Mouse (Mus musculus) midbrain, embryonic 10.5 days (tissue): ENCODE measurements around the gene Med17. TPM values are rescaled to one million over a fixed set of nuclear protein-coding genes. Genes with fewer than 3 reads are reported as not detected.
"Not testable (repeated sequence)": the region's sequence is repeated elsewhere in the genome, so short reads cannot be mapped to it uniquely, and the experiment has no call there.

Experiments
- DNase-seq: peaks from one replicate; pipeline ENCODE4 v3.0.0-alpha.2; 2017; ENCODE audit warnings: low spot score
- H3K27ac ChIP-seq: fragments of 300-500 bp; sonication (generic); replicated peaks from 2 replicates; pipeline ENCODE4 v1.5.1; 2016; ENCODE audit warnings: mild to moderate bottlenecking
- H3K27me3 ChIP-seq: fragments of 300-500 bp; sonication (generic); 2 replicates; pipeline ENCODE4 v1.6.1; 2016; ENCODE audit warnings: low read depth, mild to moderate bottlenecking; ENCODE audit not compliant: poor library complexity, severe bottlenecking
- H3K36me3 ChIP-seq: fragments of 300-500 bp; sonication (generic); 2 replicates; pipeline ENCODE4 v1.6.1; 2016; ENCODE audit warnings: mild to moderate bottlenecking, moderate library complexity
- H3K4me1 ChIP-seq: fragments of 300-500 bp; sonication (generic); 2 replicates; pipeline ENCODE4 v1.6.1; 2016
- H3K4me3 ChIP-seq: fragments of 300-500 bp; sonication (generic); 2 replicates; pipeline ENCODE4 v1.5.1; 2016; ENCODE audit warnings: mild to moderate bottlenecking, moderate library complexity
- H3K9me3 ChIP-seq: fragments of 300-500 bp; sonication (generic); replicated peaks from 2 replicates; pipeline ENCODE4 v1.6.1; 2016; ENCODE audit warnings: mild to moderate bottlenecking
- WGBS: fragments of 180-500 bp; shearing (Covaris S2); methylation state at CpG from one replicate; pipeline ENCODE4 v1.1.7; 2016; 5-methylcytosine and 5-hydroxymethylcytosine counted together
- polyA plus RNA-seq: library from polyadenylated mRNA; unstranded; fragments of >200 nt; fragmentation: Nextera tagmentation; extraction: Ambion mirVana; gene quantifications from 2 replicates; pipeline ENCODE4 v1.2.1, GENCODE M21; 2016

The Med17 gene
- polyA plus RNA-seq, 1 experiment from 2014 or later: 42.4 TPM

- no peaks in the 10 kb centered on the region for H3K9me3 ChIP-seq
- peak within 1 kb of the TSS; percentile 88 for H3K4me3 ChIP-seq
- no peak for DNase-seq
- no peaks in the 10 kb centered on the region for H3K27me3 ChIP-seq
- peak within 1 kb of the TSS; percentile 98 for H3K27ac ChIP-seq
- peaks cover 45% of the 10 kb centered on the region for H3K36me3 ChIP-seq
- H3K4me1 ChIP-seq: peaks cover 35% of the 10 kb centered on the region
- WGBS: under 1% methylated on average over 35 of the region's 35 CpGs
These were observed 26.8 kb upstream of the Med17 start, which contains the start of gene 4931406C07Rik for GRCm38 (mm10) chr9:15306398-15307119. Gene 4931406C07Rik (minus strand): TSS chr9:15306448.

- Histone ChIP-seq H3K4me3 (peak within 1 kb of the TSS; percentile 88), H3K27me3 (no peaks in the 10 kb centered on the region), H3K27ac (peak within 1 kb of the TSS; percentile 98), H3K36me3 (peaks cover 37% of the 10 kb centered on the region), H3K9me3 (no peaks in the 10 kb centered on the region), H3K4me1 (peaks cover 35% of the 10 kb centered on the region)
- WGBS: 14% methylated on average over 45 of the region's 45 CpGs
- DNase-seq: peak; percentile 95
These were observed 26.0 kb upstream of the Med17 start, which contains the start of gene Taf1d for GRCm38 (mm10) chr9:15305503-15306397. Gene Taf1d (plus strand): TSS chr9:15306214.

- DNase-seq: no peak
- Histone ChIP-seq H3K27me3 (no peaks in the 10 kb centered on the region), H3K9me3 (no peaks in the 10 kb centered on the region), H3K36me3 (peaks cover 8% of the 10 kb centered on the region), H3K27ac (no peak overlapping the region), H3K4me3 (no peak overlapping the region), H3K4me1 (peaks cover 17% of the 10 kb centered on the region)
- 76% methylated on average over 2 of the region's 2 CpGs for WGBS
These were observed 23.1 kb upstream of the Med17 start for GRCm38 (mm10) chr9:15302881-15303280.

- not testable (repeated sequence) for H3K9me3 ChIP-seq, H3K27ac ChIP-seq, H3K4me3 ChIP-seq, DNase-seq, H3K27me3 ChIP-seq, H3K4me1 ChIP-seq, H3K36me3 ChIP-seq
- WGBS: 82% methylated on average over 6 of the region's 6 CpGs
These were observed 22.3 kb upstream of the Med17 start for GRCm38 (mm10) chr9:15302006-15302405.

- DNase-seq: no peak
- Histone ChIP-seq H3K4me1 (peaks cover 4% of the 10 kb centered on the region; the same call in 1 of the 2 replicates), H3K36me3 (no peaks in the 10 kb centered on the region), H3K9me3 (no peaks in the 10 kb centered on the region), H3K27ac (no peak overlapping the region), H3K27me3 (no peaks in the 10 kb centered on the region), H3K4me3 (no peak overlapping the region)
- 70% methylated on average over 6 of the region's 6 CpGs for WGBS
These were observed 21.7 kb upstream of the Med17 start for GRCm38 (mm10) chr9:15301399-15301798.

GRCm38 (mm10) chr9:15300056-15300455 is 20.3 kb upstream of the Med17 start:
- Histone ChIP-seq H3K4me1 (no peaks in the 10 kb centered on the region; the same call in 1 of the 2 replicates), H3K4me3 (no peak overlapping the region), H3K27me3 (no peaks in the 10 kb centered on the region), H3K9me3 (no peaks in the 10 kb centered on the region), H3K36me3 (no peaks in the 10 kb centered on the region), H3K27ac (no peak overlapping the region)
- WGBS: 93% methylated on average over 5 of the region's 5 CpGs
- no peak for DNase-seq

- Histone ChIP-seq H3K27ac (no peak overlapping the region), H3K27me3 (no peaks in the 10 kb centered on the region), H3K36me3 (no peaks in the 10 kb centered on the region; the same call in 1 of the 2 replicates), H3K4me3 (no peak overlapping the region), H3K4me1 (no peaks in the 10 kb centered on the region), H3K9me3 (no peaks in the 10 kb centered on the region)
- no peak for DNase-seq
- 77% methylated on average over 2 of the region's 2 CpGs for WGBS
These were observed 18.7 kb upstream of the Med17 start for GRCm38 (mm10) chr9:15298451-15298850.

GRCm38 (mm10) chr9:15297112-15297511 is 17.4 kb upstream of the Med17 start:
- Histone ChIP-seq H3K27ac (no peak overlapping the region), H3K27me3 (no peaks in the 10 kb centered on the region), H3K9me3 (no peaks in the 10 kb centered on the region), H3K36me3 (no peaks in the 10 kb centered on the region; the same call in 1 of the 2 replicates), H3K4me3 (no peak overlapping the region), H3K4me1 (no peaks in the 10 kb centered on the region)
- whole genome bisulfite sequencing: 87% methylated on average over 7 of the region's 7 CpGs
- no peak for DNase-seq

GRCm38 (mm10) chr9:15289251-15289650 is 9.5 kb upstream of the Med17 start:
- no peak overlapping the region for H3K27ac ChIP-seq
- H3K9me3 ChIP-seq: no peaks in the 10 kb centered on the region
- DNase-seq: no peak
- H3K27me3 ChIP-seq: no peaks in the 10 kb centered on the region
- H3K36me3 ChIP-seq: no peaks in the 10 kb centered on the region; the same call in 1 of the 2 replicates
- H3K4me1 ChIP-seq: no peaks in the 10 kb centered on the region
- 88% methylated on average over 6 of the region's 6 CpGs for WGBS
- H3K4me3 ChIP-seq: no peak overlapping the region

- Histone ChIP-seq H3K9me3 (no peaks in the 10 kb centered on the region), H3K27ac (no peak overlapping the region), H3K4me3 (no peak overlapping the region), H3K4me1 (no peaks in the 10 kb centered on the region), H3K27me3 (no peaks in the 10 kb centered on the region), H3K36me3 (no peaks in the 10 kb centered on the region)
- WGBS: 88% methylated on average over 3 of the region's 3 CpGs
- DNase-seq: no peak
These were observed 8.7 kb upstream of the Med17 start for GRCm38 (mm10) chr9:15288402-15288801.

GRCm38 (mm10) chr9:15287846-15288245 is 8.1 kb upstream of the Med17 start:
- no peak overlapping the region for H3K27ac ChIP-seq
- H3K9me3 ChIP-seq: no peaks in the 10 kb centered on the region
- no peak for DNase-seq
- no peaks in the 10 kb centered on the region for H3K4me1 ChIP-seq
- H3K27me3 ChIP-seq: no peaks in the 10 kb centered on the region
- no peak overlapping the region for H3K4me3 ChIP-seq
- H3K36me3 ChIP-seq: no peaks in the 10 kb centered on the region
- WGBS: 59% methylated on average over 6 of the region's 6 CpGs

- no peak for DNase-seq
- no peaks in the 10 kb centered on the region for H3K9me3 ChIP-seq
- no peaks in the 10 kb centered on the region for H3K36me3 ChIP-seq
- no peak overlapping the region for H3K4me3 ChIP-seq
- WGBS: 65% methylated on average over 3 of the region's 3 CpGs
- H3K27me3 ChIP-seq: no peaks in the 10 kb centered on the region
- peaks cover 10% of the 10 kb centered on the region for H3K4me1 ChIP-seq
- H3K27ac ChIP-seq: no peak overlapping the region
These were observed 5.7 kb upstream of the Med17 start for GRCm38 (mm10) chr9:15285443-15285842.

- Histone ChIP-seq H3K27me3 (no peaks in the 10 kb centered on the region), H3K4me1 (peaks cover 25% of the 10 kb centered on the region), H3K4me3 (peak overlapping the region; percentile 98), H3K27ac (peak overlapping the region; percentile 92), H3K36me3 (peaks cover 19% of the 10 kb centered on the region), H3K9me3 (no peaks in the 10 kb centered on the region)
- WGBS: 54% methylated on average over 5 of the region's 5 CpGs
- no peak for DNase-seq
These were observed 754 bp upstream of the Med17 start for GRCm38 (mm10) chr9:15280491-15280879.
